Mouse (Mus musculus): ENCODE measurements around the gene Gm43552. TPM values are rescaled to one million over a fixed set of nuclear protein-coding genes. Genes with fewer than 3 reads are reported as not detected.
A peak's percentile ranks its signal among the peaks of the same experiment; 100 is the strongest.
"Not testable (repeated sequence)": the region's sequence is repeated elsewhere in the genome, so short reads cannot be mapped to it uniquely, and the experiment has no call there.

The Gm43552 gene
- total RNA-seq (2021) = 1 to 10 TPM in 1 of 2 experiments, not detected in 1; 1.3 TPM
- long read RNA-seq, experiment 1 = 0 reads
- long read RNA-seq, experiment 2 = 0 reads

DNA sequence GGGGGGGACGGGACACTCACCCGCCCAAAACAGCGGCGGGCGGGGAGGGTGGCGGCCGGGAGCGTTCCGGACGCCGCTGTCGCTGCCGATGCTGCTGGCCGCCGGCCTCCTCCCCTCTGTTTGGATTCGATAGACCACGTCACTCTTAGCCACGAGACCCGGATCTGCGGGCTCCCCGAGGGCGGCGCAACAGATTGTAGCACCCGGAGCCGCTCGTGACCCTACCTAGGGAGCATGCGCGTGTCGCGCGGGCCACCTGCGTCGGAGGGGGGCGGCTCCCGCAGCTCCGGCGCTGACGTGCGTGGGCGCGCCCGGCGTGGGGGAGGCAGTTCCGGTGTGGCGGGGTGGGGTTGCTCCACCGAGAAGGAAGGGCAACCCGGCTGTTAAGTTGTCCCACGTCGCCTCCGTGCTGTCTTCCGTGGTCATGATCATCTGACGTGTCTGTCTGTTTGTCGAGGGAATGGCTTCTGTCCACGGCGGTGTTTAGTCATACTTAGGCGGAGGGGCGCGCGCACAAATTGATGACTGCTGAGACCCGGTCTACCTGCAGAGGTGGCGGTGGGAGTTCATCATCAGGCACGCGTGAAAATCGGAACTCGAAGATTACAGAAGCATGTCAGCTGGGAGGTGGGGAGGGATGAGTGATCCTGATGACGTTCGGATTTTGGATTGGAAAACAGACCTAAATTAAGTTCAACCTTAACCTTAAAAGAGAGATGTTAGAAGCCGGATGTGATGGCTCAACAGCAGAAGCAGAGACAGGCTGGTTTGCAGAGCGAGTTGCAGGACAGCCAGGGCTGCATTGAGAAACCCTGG is at the start of gene Gm43552:
TSS of gene Gm43552 (minus strand) at position 118 of the 816 bp plus-strand sequence.
- DNase-seq = peak; percentile 95 to 97
- intact Hi-C loops (cut with DNase I) = loop anchor here (2.0 to 5.0 kb wide), 5 partner anchors 44 to 269 kb away; partner anchors contain the start of genes N4bp2, Pds5a, Smim14 and Ube2k

DNA sequence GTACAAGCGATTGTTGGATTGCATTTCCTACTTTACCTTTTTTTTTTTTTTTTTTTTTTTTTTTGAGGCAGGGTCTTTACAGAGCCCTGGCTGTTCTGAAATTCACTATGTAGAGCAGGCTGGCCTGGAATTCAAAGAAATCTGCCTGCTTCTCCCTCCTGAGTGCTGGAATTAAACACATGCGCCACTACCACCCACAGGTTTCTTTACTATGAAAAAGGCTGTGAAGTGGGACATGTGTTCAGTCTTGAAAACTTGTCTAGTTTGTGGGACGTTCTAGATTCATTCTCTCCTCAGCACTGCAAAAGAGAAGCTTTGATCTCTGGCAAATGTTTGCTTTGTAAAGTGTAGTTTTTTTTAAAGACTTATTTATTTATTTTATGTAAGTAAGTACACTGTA is 49.3 kb upstream of the Gm43552 start:
- intact Hi-C loops (cut with DNase I) = no loop called here
- no peak for DNase-seq

DNA sequence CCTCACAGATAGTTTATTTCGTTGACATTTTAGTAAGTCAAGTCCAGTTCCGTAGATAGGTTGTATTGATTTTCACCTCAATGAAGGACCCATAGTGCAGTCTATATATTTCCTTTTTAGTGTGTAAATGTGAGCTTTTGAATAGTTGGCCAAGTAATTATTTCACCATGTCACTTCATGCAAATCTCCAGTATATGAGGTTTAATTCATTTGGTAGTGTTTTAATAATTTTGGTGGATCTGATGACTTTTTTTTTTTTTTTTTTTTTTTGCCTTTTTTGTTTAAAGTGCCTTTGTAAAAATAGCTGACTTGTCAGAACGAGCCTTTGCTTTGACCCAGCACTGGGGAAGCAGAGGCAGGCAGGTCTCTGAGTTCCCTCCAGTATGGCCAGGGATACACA is 47.2 kb upstream of the Gm43552 start:
- DNase-seq = no peak
- intact Hi-C loops (cut with DNase I) = loop anchor here (5.0 to 10.0 kb wide), 3 partner anchors 83 to 225 kb away; partner anchors contain the start of genes N4bp2 and Ugdh

DNA sequence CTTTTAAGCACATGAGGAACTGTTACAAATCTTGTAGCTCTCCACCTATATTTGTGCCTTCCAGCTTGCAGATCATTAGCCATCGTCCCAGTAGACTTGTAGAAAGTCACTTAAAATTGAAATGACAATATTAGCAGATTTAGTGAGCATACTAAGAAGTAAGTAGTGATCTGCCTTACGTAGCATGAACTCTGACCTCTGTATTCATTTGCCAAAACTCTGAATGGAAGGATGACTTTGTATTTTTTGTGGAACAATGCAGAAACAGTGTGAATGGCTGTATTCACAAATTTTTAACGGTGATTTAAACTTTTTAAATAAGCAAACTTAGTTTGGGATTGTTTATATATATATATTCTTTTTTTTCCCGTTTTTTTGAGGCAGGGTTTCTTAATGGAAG is 46.2 kb upstream of the Gm43552 start:
- intact Hi-C loops (cut with DNase I) = loop anchor here (5.0 to 10.0 kb wide), 3 partner anchors 83 to 226 kb away; partner anchors contain the start of genes N4bp2 and Ugdh
- no peak for DNase-seq

DNA sequence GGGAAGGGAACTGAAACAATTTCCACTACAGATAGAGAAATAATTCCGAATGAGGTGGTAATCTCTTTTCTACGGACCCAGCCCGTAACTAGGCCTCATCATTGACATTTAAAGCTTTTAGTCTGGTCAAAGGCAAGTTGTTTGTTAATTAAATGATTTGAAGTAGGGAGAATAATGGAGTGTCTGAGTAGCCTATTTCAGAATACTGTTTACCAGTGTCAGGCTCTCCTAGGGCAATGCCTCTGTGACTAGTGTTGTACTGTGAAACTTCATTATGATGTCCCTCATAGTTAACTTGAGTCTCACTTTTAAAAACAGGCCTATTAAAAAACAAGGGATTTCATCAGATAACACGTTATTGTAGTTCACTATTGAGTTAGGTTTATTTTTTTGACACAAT is 45.5 kb upstream of the Gm43552 start:
- no peak for DNase-seq
- intact Hi-C loops (cut with DNase I) = loop anchor here (5.0 to 10.0 kb wide), 3 partner anchors 84 to 227 kb away; partner anchors contain the start of genes N4bp2 and Ugdh

DNA sequence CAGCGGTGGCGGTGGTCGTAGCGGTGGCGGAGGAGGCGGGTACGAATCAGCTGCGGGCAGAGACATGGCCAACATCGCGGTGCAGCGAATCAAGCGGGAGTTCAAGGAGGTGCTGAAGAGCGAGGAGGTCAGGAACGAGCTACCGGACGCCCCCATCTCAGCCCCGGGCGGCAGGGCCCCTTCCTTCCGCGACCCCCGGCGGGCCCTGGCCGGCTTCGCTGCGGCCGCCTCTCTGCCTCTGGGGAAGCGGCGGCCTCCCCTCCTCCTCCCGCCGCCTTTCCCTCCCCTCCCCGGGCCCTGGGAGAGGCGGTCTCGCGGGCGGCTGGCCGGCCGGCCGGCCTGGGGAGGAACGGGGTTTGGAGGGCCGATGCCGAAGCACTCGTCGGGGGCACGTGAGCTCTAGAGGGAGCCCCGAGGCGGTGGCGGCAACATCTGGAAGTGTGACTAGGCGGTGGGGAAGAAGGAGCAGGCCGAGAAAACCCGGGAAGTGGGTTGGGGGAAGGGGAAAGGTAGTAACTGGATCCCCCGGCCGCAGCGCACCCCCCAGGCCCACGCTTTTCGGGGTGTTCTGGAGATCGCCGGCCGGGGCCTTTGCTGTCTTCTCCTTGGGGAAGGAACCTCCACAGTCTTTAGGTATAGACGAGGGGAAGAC is 44.9 kb upstream of the Gm43552 start:
- DNase-seq = peak in 1 of 2 experiments; percentile 62
- intact Hi-C loops (cut with DNase I) = loop anchor here (2.0 to 10.0 kb wide), 5 partner anchors 45 to 227 kb away; partner anchors contain the start of genes Gm43552, N4bp2 and Ugdh

DNA sequence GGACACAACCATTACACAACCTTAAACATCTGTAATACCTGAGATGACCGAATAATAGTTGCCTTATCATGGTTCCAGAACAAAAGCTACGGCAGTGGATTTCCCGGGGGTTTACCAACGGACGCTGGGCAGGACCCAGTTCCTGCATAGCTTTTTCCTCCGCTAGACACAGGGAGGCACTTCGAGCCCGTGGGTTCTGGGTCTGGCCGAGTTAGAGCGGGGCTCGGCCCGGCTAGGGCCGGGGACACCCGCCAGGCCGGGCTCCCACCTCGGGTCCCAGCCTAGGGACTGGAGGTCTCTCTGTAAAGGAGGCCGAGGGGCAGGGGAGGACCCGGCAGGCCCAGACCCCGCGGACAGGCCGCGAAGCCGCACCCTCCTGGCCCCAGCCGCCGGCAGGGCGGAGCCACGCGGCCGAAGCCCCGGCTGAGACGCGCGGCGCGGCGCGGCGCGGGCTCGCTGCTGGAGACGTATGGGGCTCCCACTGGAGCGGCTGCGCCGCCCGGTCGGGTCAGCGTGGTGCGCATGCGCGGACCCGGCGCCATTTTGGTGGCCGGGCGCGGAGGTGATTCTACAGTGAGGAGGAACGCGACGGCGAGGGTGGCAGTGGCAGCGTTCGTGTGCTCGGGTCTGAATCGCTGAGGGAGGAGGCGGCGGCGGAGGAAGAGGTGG is 44.3 kb upstream of the Gm43552 start, which contains the start of the genes Smim14 and Ube2k:
TSS of gene Smim14 (minus strand) at position 434 of the 669 bp plus-strand sequence.
TSS of gene Ube2k (plus strand) at position 483 of the 669 bp plus-strand sequence.
- DNase-seq = peak; percentile 96 to 98
- intact Hi-C loops (cut with DNase I) = loop anchor here (2.0 to 10.0 kb wide), 5 partner anchors 44 to 228 kb away; partner anchors contain the start of genes Gm43552, N4bp2 and Ugdh

DNA sequence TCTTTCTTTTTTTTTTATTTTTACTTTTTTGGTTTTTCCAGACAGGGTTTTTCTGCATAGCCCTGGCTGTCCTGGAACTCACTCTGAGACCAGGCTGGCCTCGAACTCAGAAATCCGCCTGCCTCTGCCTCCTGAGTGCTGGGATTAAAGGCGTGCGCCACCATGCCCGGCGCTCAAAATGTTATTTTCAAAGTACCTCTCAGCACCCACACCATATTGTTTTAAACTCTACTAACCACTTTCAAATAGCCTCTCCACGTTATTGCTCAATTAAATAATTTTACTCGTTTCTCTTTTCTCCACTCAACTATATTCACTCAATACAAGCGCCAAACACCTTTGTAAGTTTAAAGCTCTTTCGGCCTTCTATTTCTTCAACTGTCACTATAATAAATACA is 43.4 kb upstream of the Gm43552 start:
- not testable (repeated sequence) for DNase-seq
- intact Hi-C loops (cut with DNase I) = loop anchor here (2.0 to 10.0 kb wide), 5 partner anchors 43 to 229 kb away; partner anchors contain the start of genes Gm43552, N4bp2 and Ugdh

DNA sequence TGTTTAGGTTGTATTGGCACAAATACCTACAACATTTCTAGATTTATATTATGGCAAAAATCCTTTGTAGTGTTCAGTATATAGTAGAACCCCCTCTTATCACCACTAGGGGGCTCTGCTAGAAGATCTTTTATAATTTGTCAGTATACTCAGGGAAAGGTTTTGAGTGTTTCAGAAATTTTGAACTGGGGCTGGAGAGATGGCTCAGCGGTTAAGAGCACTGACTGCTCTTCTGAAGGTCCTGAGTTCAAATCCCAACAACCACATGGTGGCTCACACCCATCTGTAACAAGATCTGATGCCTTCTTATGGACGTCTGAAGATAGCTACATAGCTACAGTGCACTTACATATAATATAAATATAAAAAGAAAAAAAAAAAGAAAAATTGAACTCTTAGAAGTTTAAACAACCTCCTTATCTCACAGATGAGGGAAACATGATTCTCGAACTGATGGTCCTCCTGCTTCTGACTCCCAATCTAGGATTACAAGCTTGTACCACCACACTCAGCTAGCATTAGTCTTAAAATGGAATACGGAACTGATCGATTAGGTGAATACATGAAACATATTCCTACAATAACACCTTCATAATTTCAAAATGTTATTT is 42.9 kb upstream of the Gm43552 start:
- peak; percentile 9 to 26 for DNase-seq
- intact Hi-C loops (cut with DNase I) = loop anchor here (2.0 to 10.0 kb wide), 5 partner anchors 43 to 229 kb away; partner anchors contain the start of genes Gm43552, N4bp2 and Ugdh

DNA sequence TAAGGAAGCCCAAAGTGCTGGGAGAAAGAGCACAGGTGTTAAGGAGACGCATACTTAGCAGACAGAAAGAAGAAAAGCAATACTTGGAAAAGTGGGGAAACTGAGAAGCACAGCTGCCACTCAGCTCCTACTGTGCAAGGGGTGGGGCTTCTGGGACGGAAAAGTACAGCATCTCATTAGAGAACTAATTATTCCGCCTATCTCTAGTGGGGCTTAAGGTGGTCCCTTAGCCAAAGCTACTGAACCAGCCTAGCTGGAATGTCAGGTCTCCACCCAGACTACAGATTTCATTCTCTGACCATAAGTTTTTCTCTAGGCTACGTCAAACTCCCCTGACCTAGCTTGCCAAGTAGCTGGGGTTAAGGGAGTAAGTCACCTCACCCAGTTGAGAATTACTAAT is 41.9 kb upstream of the Gm43552 start:
- intact Hi-C loops (cut with DNase I) = loop anchor here (5.0 to 10.0 kb wide), 2 partner anchors 132 to 230 kb away; partner anchors contain the start of gene N4bp2

DNA sequence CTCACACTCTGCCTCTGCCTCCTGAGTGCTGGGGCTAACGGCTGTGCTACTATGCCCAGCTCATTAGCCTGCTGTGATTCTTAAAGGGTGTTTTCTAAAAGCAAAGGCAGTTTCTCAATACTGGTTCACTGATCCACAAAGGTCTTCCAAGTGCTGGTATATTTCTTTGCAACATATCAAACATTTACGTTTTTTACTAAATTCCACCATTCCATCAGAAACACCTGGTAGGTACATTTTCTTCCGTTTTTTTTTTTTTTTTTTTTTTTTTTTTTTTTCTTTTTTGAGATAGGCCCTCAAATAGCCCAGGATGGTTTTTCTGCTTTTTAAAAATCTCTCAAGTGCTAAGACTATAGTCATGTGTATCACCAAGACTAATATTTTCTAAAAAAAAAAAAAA is 38.6 kb upstream of the Gm43552 start:
- intact Hi-C loops (cut with DNase I) = loop anchor here (5.0 to 10.0 kb wide), 2 partner anchors 129 to 234 kb away; partner anchors contain the start of gene N4bp2

More for the DNA sequence above, 41.9 kb upstream of the Gm43552 start:
- DNase-seq = no peak

DNA sequence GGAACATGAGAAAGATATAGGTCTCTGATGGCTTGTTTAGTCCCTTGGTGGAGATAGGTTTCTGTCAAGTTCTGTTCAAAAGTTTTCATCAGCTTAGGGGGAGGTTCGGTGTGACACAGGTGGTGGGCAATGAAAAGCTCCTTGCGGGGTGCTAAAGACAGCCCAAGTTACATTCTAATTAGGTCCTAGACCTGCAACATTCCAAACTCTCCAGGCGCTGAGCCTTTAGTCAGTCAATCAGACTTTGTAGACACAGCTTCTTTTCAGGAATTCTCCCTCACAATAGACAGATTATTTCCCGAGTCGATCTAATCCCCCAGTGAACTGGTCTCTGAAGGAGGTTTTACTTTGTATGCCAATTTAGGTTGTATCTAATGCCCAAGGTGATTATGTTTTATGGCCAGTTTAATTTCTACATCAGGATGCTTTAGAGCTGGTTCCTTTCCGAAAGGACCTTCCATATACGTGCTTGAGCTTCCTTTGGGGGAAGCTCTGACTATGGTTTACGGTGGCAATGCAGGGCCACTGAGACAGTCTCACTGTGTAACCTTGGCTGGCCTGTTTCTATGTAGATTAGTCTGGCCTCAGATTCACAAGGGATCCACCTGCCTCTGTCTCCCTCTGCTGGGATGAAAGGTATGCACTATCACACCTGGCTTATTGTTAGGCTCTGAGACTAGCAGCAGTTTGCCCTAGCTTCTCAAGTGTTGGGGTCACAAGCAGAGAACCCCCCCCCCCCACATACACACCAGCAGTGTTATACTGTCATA is 33.2 kb upstream of the Gm43552 start:
- DNase-seq = no peak
- intact Hi-C loops (cut with DNase I) = no loop called here

More for the DNA sequence above, 38.6 kb upstream of the Gm43552 start:
- DNase-seq = no peak

DNA sequence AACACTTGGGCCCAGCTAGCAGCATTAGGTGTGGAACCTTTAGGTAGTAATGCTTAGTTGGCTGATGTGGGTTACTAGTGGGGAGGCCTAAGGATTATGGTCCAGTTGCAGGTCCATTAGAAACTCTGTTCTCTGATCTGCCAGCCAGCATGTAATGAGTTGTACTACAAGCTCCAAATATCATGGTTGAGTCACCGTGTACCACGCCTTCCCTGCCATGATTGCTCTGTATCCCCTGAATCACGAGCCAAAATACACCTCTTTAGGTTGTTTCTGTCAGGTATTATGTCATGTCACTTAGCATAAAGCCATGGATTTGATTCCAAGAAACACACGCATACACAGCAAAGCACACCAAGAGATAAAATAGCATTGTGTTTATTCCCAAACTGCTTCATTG is 32.2 kb upstream of the Gm43552 start:
- intact Hi-C loops (cut with DNase I) = no loop called here
- no peak for DNase-seq

DNA sequence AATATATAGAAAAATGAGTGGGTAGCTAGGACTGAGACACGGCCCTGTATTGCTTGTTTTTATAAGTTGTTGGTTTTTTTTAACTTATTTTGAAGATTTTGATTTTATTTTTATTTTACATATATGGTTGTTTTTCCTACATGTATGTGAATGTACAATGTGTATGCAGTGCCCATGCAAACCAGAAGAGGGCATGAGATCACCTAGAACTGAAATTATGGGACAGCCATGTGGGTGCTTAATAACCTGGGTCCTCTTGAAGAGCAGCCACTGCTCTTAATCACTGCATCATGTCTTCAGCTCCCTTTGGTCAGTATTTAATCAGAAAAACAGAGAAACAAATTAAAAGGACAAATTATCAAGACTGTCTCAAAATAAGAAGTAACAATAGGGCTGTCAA is 29.2 kb upstream of the Gm43552 start:
- intact Hi-C loops (cut with DNase I) = no loop called here
- DNase-seq = no peak

DNA sequence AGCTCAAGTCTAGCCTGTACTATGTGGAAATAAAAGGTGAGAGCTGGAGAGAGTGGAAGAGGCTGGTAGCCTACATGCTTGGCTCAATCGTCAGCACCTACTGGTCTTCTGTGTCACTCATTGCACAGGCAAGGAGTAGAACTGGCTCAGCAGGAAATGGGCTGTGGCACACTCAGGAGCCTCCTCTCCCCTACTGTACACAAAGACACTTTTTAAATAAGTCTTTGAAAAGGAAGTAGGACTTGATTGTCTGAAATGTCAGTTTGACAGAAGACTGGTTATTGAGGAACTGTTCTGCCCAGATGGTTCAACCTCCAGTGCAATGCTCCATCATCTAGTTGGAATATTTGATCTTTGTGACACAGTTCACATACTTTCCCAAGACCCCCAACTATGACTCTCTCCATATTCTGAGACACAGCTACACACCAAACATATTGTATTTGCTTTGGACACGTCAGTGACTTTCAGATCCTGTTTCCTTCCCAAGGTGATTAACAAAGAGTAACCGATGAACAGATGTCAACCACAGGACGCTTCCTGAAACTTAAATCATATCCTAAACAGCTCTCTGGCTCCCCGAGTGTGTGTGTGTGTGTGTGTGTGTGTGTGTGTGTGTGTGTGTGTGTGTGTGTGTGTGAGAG is 22.1 kb upstream of the Gm43552 start:
- intact Hi-C loops (cut with DNase I) = no loop called here

DNA sequence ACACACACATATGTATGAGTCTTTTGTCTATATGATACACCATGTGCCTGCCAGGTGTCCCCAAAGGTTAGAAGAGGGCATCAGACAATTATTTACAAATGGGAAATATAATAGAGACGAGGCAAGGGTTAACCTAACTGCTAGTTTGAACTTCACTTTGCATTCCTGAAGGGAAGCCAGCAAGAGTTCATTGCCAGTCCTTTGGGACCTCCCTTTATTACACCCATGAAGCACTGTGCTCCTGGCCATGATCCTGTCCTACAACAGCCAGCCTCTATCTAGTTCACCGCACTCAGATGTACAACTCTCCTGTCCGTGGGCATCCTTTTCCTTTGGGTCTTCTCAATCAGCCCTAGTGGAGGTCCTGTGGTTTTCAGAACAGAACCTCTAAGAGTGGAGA is 20.9 kb upstream of the Gm43552 start:
- intact Hi-C loops (cut with DNase I) = no loop called here
- DNase-seq = peak in 1 of 2 experiments; percentile 20

More for the DNA sequence above, 22.1 kb upstream of the Gm43552 start:
- DNase-seq = no peak

DNA sequence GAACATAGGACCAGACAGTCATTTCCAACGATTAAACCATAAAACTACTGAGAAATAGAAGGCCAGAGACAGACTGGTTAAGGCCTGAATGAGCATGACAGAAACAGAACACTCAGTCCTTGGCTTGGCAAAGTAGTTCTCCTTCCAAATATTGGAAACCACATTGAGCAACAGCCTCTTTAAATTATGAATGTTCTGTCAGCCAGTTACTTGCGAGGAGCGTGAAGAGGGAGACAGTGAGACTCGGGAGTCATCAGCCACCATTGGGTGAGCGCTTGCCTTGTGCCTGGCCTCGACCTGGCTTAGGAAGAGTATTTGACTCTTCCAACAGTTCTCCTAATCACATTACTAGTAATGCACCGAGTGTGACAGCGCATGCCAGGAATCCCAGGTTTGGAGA is 15.8 kb upstream of the Gm43552 start:
- intact Hi-C loops (cut with DNase I) = no loop called here
- no peak for DNase-seq

DNA sequence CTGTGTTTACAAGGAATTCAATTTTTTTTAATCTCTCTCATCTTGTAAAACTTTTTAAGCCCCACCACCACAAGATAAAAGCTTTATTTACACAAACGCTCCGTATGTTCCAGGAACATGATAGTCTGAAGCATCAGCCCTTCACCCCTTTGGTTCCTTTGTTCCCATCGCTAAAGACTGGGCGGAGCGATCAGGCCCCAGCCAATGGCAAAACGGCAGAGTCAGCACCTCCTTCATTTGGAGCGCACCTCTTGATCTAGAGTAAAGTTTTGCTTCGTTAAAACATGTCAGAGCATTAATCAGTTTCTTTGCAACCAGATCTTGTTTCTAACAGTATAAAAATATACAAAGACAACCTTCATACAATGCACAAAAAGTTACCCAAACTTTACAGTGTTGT is 13.2 kb upstream of the Gm43552 start:
- peak in 1 of 2 experiments; percentile 32 for DNase-seq
- intact Hi-C loops (cut with DNase I) = no loop called here
